Mouse (Mus musculus) kidney, adult 2 months (tissue): ENCODE measurements around the gene Mpc1. TPM values are rescaled to one million over a fixed set of nuclear protein-coding genes. Genes with fewer than 3 reads are reported as not detected.
A peak's percentile ranks its signal among the peaks of the same experiment; 100 is the strongest.
"Not testable (repeated sequence)": the region's sequence is repeated elsewhere in the genome, so short reads cannot be mapped to it uniquely, and the experiment has no call there.

Experiments
- DNase-seq: peaks from one replicate; pipeline ENCODE4 v3.0.0; 2021
- H3K27ac ChIP-seq: fragments of 200-500 bp; 2 replicates; pipeline ENCODE4 v1.5.1; 2012; ENCODE audit warnings: low read depth, low read length, control low read depth, inconsistent platforms; ENCODE audit not compliant: insufficient read depth
- H3K27me3 ChIP-seq: fragments of 200-500 bp; replicated peaks from 2 replicates; pipeline ENCODE4 v1.6.1; 2012; ENCODE audit warnings: mild to moderate bottlenecking, moderate library complexity, low read length, inconsistent platforms; ENCODE audit not compliant: control insufficient read depth, insufficient read depth
- H3K36me3 ChIP-seq: fragments of 200-500 bp; 2 replicates; pipeline ENCODE4 v1.6.1; 2012; ENCODE audit warnings: mild to moderate bottlenecking, moderate library complexity, low read length, inconsistent platforms; ENCODE audit not compliant: control insufficient read depth, insufficient read depth
- H3K4me1 ChIP-seq: fragments of 200-500 bp; 2 replicates; pipeline ENCODE4 v1.6.1; 2011; ENCODE audit warnings: low read length; ENCODE audit not compliant: control insufficient read depth, insufficient read depth
- H3K4me3 ChIP-seq: fragments of 200-500 bp; 2 replicates; pipeline ENCODE4 v1.5.1; 2011; ENCODE audit warnings: mild to moderate bottlenecking, low read depth, low read length, control low read depth; ENCODE audit not compliant: insufficient read depth
- CTCF ChIP-seq: fragments of 200-500 bp; conservative IDR thresholded peaks from 2 replicates; pipeline ENCODE4 v1.5.1; 2011; ENCODE audit warnings: low read depth, mild to moderate bottlenecking, control low read depth, low read length, moderate library complexity, mixed read lengths; ENCODE audit not compliant: insufficient read depth, insufficient read length
- POLR2A ChIP-seq: fragments of 200-500 bp; IDR thresholded peaks from one replicate; pipeline ENCODE4 v1.6.1; 2011; ENCODE audit warnings: low read depth, low read length, control low read depth
- WGBS: fragments of 180-500 bp; shearing (Covaris S2); methylation state at CpG from one replicate; pipeline ENCODE4 v1.1.7; 2018; 5-methylcytosine and 5-hydroxymethylcytosine counted together
- polyA plus RNA-seq: library from polyadenylated mRNA; depleted of rRNA; stranded (reverse); fragments of >200 nt; gene quantifications from 2 replicates; pipeline ENCODE4 v1.2.3, GENCODE M21; 2012

Gene Mpc1
- polyA plus RNA-seq, 1 experiment = 608 TPM

DNA sequence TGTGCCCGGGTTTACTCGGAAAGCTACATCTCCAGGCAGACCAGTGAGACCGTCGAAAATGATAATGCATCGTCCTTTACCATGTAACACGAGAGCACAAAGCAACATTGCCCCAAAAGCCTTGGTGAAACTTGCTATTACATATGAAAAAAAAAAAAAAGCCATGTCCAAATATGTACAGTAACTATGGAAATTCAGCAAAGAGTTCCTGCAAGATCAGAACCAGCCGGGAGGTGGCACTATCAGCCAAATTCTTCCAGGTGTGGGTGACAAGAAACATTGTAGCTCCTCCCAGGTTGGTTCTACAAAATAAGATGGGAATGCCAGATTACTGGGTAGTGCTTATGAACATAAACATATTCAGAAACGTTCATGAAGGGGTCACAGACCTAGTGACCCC is 25.7 kb upstream of the Mpc1 start:
- H3K27ac ChIP-seq = no peak overlapping the region
- H3K4me1 ChIP-seq = no peaks in the 10 kb centered on the region
- no peaks in the 10 kb centered on the region for H3K27me3 ChIP-seq
- 73% methylated on average over 8 of the region's 8 CpGs for WGBS
- DNase-seq = no peak
- no peaks in the 10 kb centered on the region for H3K36me3 ChIP-seq
- peak; percentile 35; the same call in 1 of the 2 replicates for TF ChIP-seq CTCF
- TF ChIP-seq POLR2A = no peak
- H3K4me3 ChIP-seq = no peak overlapping the region

DNA sequence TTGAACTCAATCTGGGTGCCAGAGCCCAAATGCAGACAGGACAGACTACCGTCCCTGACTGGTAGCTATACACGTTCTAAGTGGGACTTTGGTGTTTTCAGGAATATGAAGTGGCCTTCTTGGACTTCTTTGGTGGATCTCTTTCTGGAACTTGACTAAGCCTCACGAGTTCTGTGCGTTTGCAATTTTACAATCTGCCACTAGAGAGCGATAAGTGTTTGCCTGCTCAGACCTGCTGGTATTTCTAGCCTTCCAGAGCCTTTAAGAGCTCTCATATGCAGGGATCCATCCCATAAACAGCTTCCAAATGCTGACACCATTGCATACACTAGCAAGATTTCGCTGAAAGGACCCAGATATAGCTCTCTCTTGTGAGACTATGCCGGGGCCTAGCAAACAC is 18.1 kb upstream of the Mpc1 start:
- H3K27me3 ChIP-seq, H3K4me1 ChIP-seq, H3K27ac ChIP-seq, H3K4me3 ChIP-seq, H3K36me3 ChIP-seq: not testable (repeated sequence)
- DNase-seq = peak; percentile 83
- peak; percentile 59 for TF ChIP-seq CTCF
- WGBS = 6% methylated on average over 7 of the region's 7 CpGs

DNA sequence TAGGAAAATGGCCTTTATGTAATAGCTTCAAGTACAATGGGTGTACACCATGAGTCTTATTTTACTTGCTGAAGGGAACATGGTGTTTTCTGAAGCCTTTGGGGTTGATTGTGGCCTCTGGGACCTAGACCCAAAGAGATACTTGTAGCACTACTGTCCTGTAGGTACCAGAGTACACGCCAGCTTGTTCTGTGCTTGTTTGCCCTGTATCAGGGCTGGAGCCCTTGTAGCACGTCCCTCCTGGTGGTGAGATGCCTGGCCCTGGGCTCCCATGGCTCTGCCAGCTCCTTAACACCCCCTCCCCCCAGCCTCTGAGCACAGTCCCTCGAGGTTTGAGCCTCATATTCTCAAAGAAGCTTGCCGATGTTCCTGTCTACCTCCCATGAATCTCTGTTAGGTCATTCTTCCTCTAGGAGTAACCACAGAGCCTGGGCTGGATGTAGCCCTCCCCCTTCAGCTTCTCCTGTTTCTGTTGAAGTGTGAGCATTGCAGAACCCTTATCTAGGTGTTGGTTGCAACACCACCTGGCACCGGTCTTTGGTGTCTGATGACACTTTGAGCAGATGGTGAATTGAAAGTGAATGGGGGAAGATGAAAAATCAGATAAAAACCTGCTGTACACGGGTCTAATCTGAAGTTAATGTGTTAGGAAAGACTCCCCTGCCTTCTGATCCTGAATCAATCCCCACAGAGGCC is 10.5 kb upstream of the Mpc1 start:
- Histone ChIP-seq H3K27ac (no peak overlapping the region), H3K27me3 (no peaks in the 10 kb centered on the region), H3K4me3 (no peak overlapping the region), H3K36me3 (no peaks in the 10 kb centered on the region), H3K4me1 (peaks cover 5% of the 10 kb centered on the region; the same call in 1 of the 2 replicates)
- DNase-seq = no peak
- TF ChIP-seq POLR2A (no peak), CTCF (no peak)
- 47% methylated on average over 6 of the region's 6 CpGs for WGBS

DNA sequence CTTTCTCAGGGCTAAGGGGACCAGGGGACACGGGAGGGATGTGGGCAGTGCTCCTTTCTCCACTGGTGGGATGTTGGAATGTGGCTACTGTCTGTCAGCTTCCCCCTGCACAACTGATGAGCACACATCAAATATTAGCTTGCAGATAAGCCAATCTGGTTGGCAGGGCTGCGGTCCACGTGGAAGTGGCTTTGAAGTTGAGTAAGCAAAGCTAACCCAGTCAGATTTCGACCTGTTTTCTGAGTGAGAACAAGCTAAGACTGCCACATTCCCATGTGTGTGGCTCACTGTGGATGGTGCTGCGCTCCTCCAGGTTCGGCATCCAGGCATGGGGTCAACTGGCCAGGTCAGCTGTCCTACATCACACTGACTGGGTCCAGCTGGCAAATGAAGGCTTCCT is 9.8 kb upstream of the Mpc1 start:
- no peak overlapping the region for H3K27ac ChIP-seq

DNA sequence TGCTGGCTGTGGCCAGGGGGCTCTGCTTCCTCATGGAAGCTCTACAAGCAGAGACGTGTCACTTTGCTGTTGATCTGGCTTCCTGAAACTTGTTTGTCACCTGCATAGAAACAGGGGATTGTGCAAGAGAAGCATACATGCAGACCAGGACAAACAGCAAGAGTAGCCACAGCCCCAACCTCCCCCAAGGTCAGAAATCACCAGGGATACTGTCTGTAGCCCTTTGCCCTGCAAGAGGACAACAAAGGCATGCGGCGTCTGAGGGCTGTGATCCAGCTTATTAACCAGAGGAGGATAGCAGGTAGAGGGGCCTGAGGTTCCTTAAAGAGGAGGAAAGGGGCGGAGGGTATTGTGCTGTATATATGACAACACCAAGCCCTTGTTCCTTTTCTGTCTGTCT is 6.6 kb upstream of the Mpc1 start:
- peak overlapping the region; percentile 28; the same call in 1 of the 2 replicates for H3K27ac ChIP-seq
- DNase-seq = peak; percentile 86
- no peaks in the 10 kb centered on the region for H3K27me3 ChIP-seq
- TF ChIP-seq CTCF = no peak
- no peak for TF ChIP-seq POLR2A
- H3K4me1 ChIP-seq = peaks cover 13% of the 10 kb centered on the region; the same call in 1 of the 2 replicates
- WGBS = 50% methylated on average over 4 of the region's 4 CpGs
- no peak overlapping the region for H3K4me3 ChIP-seq
- no peaks in the 10 kb centered on the region for H3K36me3 ChIP-seq

More for the DNA sequence above, 9.8 kb upstream of the Mpc1 start:
- Histone ChIP-seq H3K4me1 (peaks cover 7% of the 10 kb centered on the region; the same call in 1 of the 2 replicates), H3K27me3 (no peaks in the 10 kb centered on the region), H3K4me3 (no peak overlapping the region), H3K36me3 (no peaks in the 10 kb centered on the region)
- no peak for TF ChIP-seq POLR2A
- TF ChIP-seq CTCF = no peak
- WGBS = 55% methylated on average over 6 of the region's 6 CpGs
- no peak for DNase-seq

DNA sequence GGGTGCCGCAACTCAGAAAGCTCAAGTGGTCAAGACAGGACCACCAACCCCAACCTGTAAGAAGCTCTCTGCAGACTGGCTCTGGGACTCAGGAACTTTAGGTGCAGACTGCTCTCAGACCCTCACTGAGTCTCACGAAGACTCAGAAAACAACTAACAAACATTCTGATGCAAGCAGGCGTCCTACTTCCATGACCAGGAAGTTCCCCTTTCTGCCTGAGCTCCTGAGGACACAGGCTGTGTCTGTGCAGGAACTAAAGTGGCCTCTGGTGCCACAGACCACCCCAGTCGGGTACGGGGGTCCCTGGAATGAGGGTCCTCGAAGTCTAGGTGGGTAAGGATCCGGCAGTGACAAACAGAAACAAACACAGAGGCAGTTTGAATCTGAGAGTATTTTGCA is 6.0 kb upstream of the Mpc1 start:
- no peaks in the 10 kb centered on the region for H3K27me3 ChIP-seq
- 80% methylated on average over 7 of the region's 7 CpGs for WGBS
- TF ChIP-seq CTCF (no peak), POLR2A (no peak)
- H3K27ac ChIP-seq = peak overlapping the region; percentile 18; the same call in 1 of the 2 replicates
- H3K4me1 ChIP-seq = peaks cover 13% of the 10 kb centered on the region; the same call in 1 of the 2 replicates
- no peak for DNase-seq
- H3K36me3 ChIP-seq = no peaks in the 10 kb centered on the region
- H3K4me3 ChIP-seq = no peak overlapping the region

DNA sequence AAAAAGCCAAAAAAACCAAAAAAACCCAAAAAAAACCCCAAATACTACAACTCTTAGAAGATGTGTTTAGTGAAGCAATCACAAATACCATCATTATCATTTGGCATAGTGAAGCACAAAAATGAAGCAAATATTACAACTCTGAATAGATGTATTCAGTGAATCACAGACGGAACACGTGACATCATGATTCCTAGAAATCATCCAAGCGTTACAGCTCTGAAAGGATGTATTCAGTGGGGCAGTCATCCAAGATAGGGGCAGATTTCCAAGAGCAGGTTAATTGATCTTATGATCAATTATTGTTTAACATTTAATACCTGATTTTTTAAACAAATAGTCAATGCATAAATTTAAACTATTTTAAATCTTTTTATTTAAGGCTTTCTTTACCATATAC is 5.4 kb upstream of the Mpc1 start:
- Histone ChIP-seq H3K27ac (no peak overlapping the region), H3K4me3 (no peak overlapping the region), H3K4me1 (peaks cover 13% of the 10 kb centered on the region; the same call in 1 of the 2 replicates), H3K36me3 (no peaks in the 10 kb centered on the region), H3K27me3 (no peaks in the 10 kb centered on the region)
- peak; percentile 61 for DNase-seq
- 64% methylated on average over 3 of the region's 3 CpGs for WGBS
- TF ChIP-seq CTCF (no peak), POLR2A (no peak)

DNA sequence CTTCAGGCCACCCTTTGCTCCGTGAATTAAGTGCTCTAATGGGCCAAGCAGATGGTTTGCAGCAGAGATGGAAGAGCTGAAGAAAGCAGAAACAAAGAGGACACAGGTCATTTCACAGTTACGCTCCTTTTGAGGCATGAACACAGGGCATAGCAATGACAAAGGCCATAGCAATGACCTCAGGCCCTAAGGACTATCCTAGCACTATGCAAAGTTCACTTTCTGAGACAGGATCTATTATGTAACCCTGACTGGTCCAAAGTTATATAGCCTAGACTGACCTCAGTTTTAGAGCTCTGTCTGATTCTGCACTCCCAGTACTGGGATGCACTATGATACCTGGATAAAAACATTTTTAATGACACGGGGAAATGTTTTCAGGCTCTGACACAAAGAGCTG is 4.3 kb upstream of the Mpc1 start:
- H3K27ac ChIP-seq = peak overlapping the region; percentile 68
- H3K27me3 ChIP-seq = no peaks in the 10 kb centered on the region
- H3K36me3 ChIP-seq = no peaks in the 10 kb centered on the region
- WGBS = 58% methylated on average over 3 of the region's 3 CpGs
- peaks cover 16% of the 10 kb centered on the region; the same call in 1 of the 2 replicates for H3K4me1 ChIP-seq
- no peak overlapping the region for H3K4me3 ChIP-seq
- TF ChIP-seq CTCF (no peak), POLR2A (no peak)
- DNase-seq = peak; percentile 57
